Mouse (Mus musculus): ENCODE results near the gene Slc12a6. TPM values are rescaled to one million over a fixed set of nuclear protein-coding genes. Genes with fewer than 3 reads are reported as not detected.
A peak's percentile ranks its signal among the peaks of the same experiment; 100 is the strongest.

Slc12a6 gene
- total and polyA plus RNA-seq, 2 experiments from 2014 or later: 14.1 to 69.7 TPM

DNA sequence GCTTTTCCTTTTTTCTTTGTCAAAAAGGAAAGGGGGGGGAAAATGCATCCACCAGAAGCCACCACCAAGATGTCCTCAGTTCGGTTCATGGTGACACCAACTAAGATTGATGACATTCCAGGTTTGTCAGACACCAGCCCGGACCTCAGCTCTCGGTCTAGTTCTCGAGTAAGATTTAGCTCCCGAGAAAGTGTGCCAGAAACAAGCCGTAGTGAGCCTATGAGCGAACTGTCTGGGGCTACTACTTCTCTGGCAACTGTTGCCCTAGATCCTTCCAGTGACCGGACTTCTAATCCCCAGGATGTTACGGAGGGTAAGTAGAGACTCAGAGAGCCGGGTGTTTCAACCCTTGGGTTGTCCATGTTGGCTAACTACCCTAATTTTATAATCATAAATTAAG is 1.2 kb downstream of the Slc12a6 start:
- H3K4me1 ChIP-seq (ENCODE audit: insufficient read depth, low read length): peaks cover 23% of the 10 kb centered on the region
- 37% methylated on average over 10 of the region's 10 CpGs for whole genome bisulfite sequencing
- TF ChIP-seq CTCF (IDR thresholded peaks at IDR 0.05): no peak
- no peaks in the 10 kb centered on the region for H3K27me3 ChIP-seq (ENCODE audit: insufficient read depth, low read length)
- H3K9ac ChIP-seq (replicated peaks; ENCODE audit: low read length, poor library complexity, severe bottlenecking): peak overlapping the region; percentile 92
- 0 out of 2 replicates have a peak overlapping the region, but pooled peaks have one; percentile 87 for H3K27ac ChIP-seq (ENCODE audit: low read depth, low read length)
- DNase-seq (ENCODE audit: low spot score) (peak; percentile 23), ATAC-seq (ENCODE audit: low FRiP score) (no peak)
- H3K36me3 ChIP-seq (ENCODE audit: insufficient read depth, low read length): no peaks in the 10 kb centered on the region
- no peaks in the 10 kb centered on the region for H3K9me3 ChIP-seq (ENCODE audit: low read length)
- peak overlapping the region; percentile 91 for H3K4me3 ChIP-seq (ENCODE audit: low read depth, low read length)
- peak overlapping the region; percentile 87 for H3K4me2 ChIP-seq (ENCODE audit: low read depth, low read length, poor library complexity, severe bottlenecking)

DNA sequence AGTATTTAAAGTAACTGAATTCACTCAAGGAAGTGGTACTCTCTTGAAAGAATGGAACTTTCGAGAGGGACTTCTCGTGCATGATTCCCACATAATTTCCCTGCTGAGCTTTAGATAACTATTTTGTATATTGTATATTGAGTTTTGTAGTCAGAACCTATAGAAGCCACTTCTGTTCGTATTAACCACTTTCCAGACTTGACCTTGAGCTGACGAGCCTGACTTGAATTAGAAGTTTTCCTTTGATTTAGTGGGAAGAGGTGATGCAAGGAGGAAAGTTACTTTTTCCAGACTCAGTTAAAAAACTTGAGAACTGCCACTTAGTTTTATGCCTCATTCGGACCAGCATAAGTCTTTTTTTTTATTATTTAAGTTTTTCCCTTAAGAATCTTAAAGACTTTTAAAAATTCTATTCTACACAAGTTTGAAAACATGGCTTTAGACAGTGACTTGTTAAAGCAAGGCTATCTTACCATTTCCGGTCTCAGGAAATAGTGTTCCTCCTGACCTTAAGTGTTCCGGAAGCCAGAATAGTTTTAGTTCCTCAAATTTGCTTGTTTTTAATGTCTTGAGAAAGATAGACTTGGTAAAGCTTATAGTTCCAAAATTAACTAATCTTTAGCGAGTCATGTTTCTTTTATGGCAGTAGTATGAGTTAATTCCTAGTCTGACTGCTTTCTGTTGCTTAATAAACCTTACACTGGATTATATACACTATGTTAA is 2.1 kb downstream of the Slc12a6 start:
- H3K36me3 ChIP-seq (ENCODE audit: insufficient read depth, low read length): no peaks in the 10 kb centered on the region
- no peak overlapping the region for H3K27ac ChIP-seq (ENCODE audit: low read depth, low read length)
- no peak for DNase-seq (ENCODE audit: low spot score)
- peaks cover 23% of the 10 kb centered on the region for H3K4me1 ChIP-seq (ENCODE audit: insufficient read depth, low read length)
- no peaks in the 10 kb centered on the region for H3K9me3 ChIP-seq (ENCODE audit: low read length)
- no peaks in the 10 kb centered on the region for H3K27me3 ChIP-seq (ENCODE audit: insufficient read depth, low read length)
- WGBS: 75% methylated on average over 8 of the region's 8 CpGs
- peak overlapping the region; percentile 91 for H3K4me3 ChIP-seq (ENCODE audit: low read depth, low read length)
- no peak overlapping the region for H3K9ac ChIP-seq (replicated peaks; ENCODE audit: low read length, poor library complexity, severe bottlenecking)
- H3K4me2 ChIP-seq (ENCODE audit: low read depth, low read length, poor library complexity, severe bottlenecking): peak overlapping the region; percentile 87
- no peak for TF ChIP-seq CTCF (IDR thresholded peaks at IDR 0.05)
- no peak for ATAC-seq (ENCODE audit: low FRiP score)

DNA sequence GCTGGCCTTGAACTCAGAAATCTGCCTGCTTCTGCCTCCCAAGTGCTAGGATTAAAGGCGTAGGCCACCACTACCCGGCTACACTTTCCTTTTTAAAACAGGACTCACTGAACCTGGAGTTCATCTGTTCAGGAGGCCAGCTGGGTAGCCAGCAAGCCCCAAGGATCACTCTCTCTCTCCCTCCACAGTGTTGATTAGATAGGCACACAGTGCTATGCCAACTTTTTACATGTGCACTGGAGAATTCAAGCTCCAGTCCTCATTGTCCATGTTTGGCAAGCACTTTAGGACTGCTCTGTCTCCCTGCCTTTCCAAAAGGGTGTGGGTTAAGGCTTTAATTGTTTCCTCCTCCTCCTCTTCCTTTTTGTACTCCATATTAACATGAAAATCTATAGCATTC is 4.4 kb downstream of the Slc12a6 start:
- Histone ChIP-seq H3K9ac (replicated peaks; ENCODE audit: low read length, poor library complexity, severe bottlenecking) (no peak overlapping the region), H3K36me3 (ENCODE audit: insufficient read depth, low read length) (no peaks in the 10 kb centered on the region), H3K4me1 (ENCODE audit: insufficient read depth, low read length) (peaks cover 23% of the 10 kb centered on the region), H3K27me3 (ENCODE audit: insufficient read depth, low read length) (no peaks in the 10 kb centered on the region), H3K4me2 (ENCODE audit: low read depth, low read length, poor library complexity, severe bottlenecking) (peak overlapping the region; percentile 9; the same call in 1 of the 2 replicates), H3K9me3 (ENCODE audit: low read length) (no peaks in the 10 kb centered on the region), H3K4me3 (ENCODE audit: low read depth, low read length) (no peak overlapping the region), H3K27ac (ENCODE audit: low read depth, low read length) (no peak overlapping the region)
- ATAC-seq (ENCODE audit: low FRiP score): no peak
- no peak for DNase-seq (ENCODE audit: low spot score)
- no peak for TF ChIP-seq CTCF (IDR thresholded peaks at IDR 0.05)
- WGBS: 86% methylated on average over 2 of the region's 2 CpGs

DNA sequence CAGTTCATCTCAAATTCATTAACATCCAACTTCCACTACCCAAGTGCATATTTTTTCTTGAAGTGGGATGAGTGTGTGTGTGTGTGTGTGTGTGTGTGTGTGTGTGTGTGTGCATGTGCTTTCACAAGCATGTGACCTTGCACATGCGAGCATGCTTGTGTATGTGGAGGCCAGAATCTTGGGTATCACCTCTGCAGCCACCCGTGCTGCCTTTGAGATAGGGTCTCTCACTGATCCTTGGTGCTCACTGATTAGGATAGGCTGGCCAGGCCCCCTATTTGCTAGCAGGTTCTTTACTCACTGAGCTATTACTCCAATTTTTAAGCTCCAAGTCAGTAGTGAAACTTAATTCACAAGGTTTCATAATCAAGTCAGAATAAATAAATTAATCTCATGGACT is 7.3 kb downstream of the Slc12a6 start:
- Histone ChIP-seq H3K27me3 (ENCODE audit: insufficient read depth, low read length) (no peaks in the 10 kb centered on the region), H3K4me1 (ENCODE audit: insufficient read depth, low read length) (peaks cover 13% of the 10 kb centered on the region; the same call in 1 of the 2 replicates), H3K27ac (ENCODE audit: low read depth, low read length) (no peak overlapping the region), H3K4me3 (ENCODE audit: low read depth, low read length) (no peak overlapping the region), H3K9ac (replicated peaks; ENCODE audit: low read length, poor library complexity, severe bottlenecking) (no peak overlapping the region), H3K9me3 (ENCODE audit: low read length) (no peaks in the 10 kb centered on the region), H3K4me2 (ENCODE audit: low read depth, low read length, poor library complexity, severe bottlenecking) (no peak overlapping the region), H3K36me3 (ENCODE audit: insufficient read depth, low read length) (no peaks in the 10 kb centered on the region)
- DNase-seq (ENCODE audit: low spot score) (no peak), ATAC-seq (ENCODE audit: low FRiP score) (no peak)
- WGBS: 93% methylated on average over 2 of the region's 2 CpGs
- no peak for TF ChIP-seq CTCF (IDR thresholded peaks at IDR 0.05)

DNA sequence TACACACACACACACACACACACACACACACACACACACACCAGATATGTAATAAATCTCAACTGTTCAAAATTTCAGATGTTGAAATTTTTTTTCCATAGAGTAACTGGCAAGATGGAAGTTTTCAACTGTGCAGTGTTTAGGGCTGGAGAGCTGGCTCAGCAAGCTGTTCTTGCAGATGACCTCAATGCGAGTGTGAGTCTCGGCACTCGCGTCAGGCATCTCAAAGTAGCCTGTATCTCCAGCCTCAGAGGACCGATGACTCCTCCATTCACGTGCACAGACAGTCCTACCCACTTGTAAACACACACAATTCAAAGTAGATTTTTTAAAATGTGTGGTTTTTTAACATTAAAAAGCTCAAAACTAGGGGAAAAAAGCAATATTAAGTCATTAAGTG is 7.8 kb downstream of the Slc12a6 start:
- WGBS: 88% methylated on average over 6 of the region's 6 CpGs
- no peak for DNase-seq (ENCODE audit: low spot score)
- Histone ChIP-seq H3K27ac (ENCODE audit: low read depth, low read length) (no peak overlapping the region), H3K36me3 (ENCODE audit: insufficient read depth, low read length) (no peaks in the 10 kb centered on the region), H3K4me1 (ENCODE audit: insufficient read depth, low read length) (peaks cover 12% of the 10 kb centered on the region; the same call in 1 of the 2 replicates), H3K9me3 (ENCODE audit: low read length) (no peaks in the 10 kb centered on the region), H3K4me3 (ENCODE audit: low read depth, low read length) (no peak overlapping the region), H3K9ac (replicated peaks; ENCODE audit: low read length, poor library complexity, severe bottlenecking) (no peak overlapping the region), H3K27me3 (ENCODE audit: insufficient read depth, low read length) (no peaks in the 10 kb centered on the region), H3K4me2 (ENCODE audit: low read depth, low read length, poor library complexity, severe bottlenecking) (no peak overlapping the region)
- no peak for TF ChIP-seq CTCF (IDR thresholded peaks at IDR 0.05)
- no peak for ATAC-seq (ENCODE audit: low FRiP score)

DNA sequence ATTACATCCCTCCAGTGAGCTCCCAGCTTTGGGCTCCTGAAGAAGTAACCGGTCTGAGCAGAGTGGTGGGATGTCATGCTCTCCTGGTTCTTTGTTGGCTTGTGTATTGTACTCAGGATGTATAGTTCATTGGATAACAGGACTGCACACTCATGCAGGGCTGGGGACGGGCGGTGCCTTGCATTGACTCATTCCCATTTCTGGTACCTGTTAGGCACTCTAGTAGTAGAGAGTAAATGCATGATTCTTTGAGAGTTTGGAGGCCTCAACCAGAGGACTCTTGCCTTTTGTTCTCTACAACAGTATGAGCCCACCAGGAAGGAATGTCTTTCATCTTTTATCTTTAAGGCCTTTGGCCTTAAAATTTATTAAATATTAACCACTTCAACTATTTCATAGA is 11.2 kb downstream of the Slc12a6 start:
- WGBS: 92% methylated on average over 3 of the region's 3 CpGs
- no peak overlapping the region for H3K4me2 ChIP-seq (ENCODE audit: low read depth, low read length, poor library complexity, severe bottlenecking)
- H3K27me3 ChIP-seq (ENCODE audit: insufficient read depth, low read length): no peaks in the 10 kb centered on the region
- DNase-seq (ENCODE audit: low spot score): no peak
- H3K27ac ChIP-seq (ENCODE audit: low read depth, low read length): no peak overlapping the region
- H3K36me3 ChIP-seq (ENCODE audit: insufficient read depth, low read length): no peaks in the 10 kb centered on the region
- H3K4me1 ChIP-seq (ENCODE audit: insufficient read depth, low read length): no peaks in the 10 kb centered on the region
- H3K9ac ChIP-seq (replicated peaks; ENCODE audit: low read length, poor library complexity, severe bottlenecking): no peak overlapping the region
- H3K4me3 ChIP-seq (ENCODE audit: low read depth, low read length): no peak overlapping the region
- ATAC-seq (ENCODE audit: low FRiP score): no peak
- no peak for TF ChIP-seq CTCF (IDR thresholded peaks at IDR 0.05)
- H3K9me3 ChIP-seq (ENCODE audit: low read length): no peaks in the 10 kb centered on the region
